Mouse (Mus musculus) cerebellum, postnatal 4 days (tissue): ENCODE results near the gene Sorcs1.

ENCODE experiments used
- DNase-seq, 2 experiments: peaks; one replicate each; pipeline ENCODE4 v3.0.0; 2022; ENCODE audit warnings: low spot score in 2 of 2, mixed read lengths in 1 of 2

The Sorcs1 gene

DNA sequence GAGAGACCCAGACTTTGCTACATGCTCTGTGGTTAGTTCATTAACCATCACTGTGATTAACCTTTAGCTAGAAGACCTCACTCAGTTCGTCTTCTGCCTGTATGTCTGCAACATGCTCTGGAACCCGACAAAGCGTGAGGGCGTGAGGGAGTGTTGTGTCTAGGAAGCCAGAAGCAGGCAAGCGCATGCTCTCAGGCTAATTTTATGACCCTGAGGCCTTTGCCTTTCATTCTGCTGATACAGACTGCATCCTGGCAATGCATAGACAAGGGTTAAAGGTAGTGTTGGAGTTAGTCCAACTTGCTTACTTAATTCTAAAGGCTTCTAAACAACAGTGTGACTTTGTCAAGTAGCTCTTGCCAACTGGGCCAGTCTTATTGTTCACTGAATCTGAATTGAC lies 458.0 kb downstream of the Sorcs1 start:
- DNase-seq: no peak

DNA sequence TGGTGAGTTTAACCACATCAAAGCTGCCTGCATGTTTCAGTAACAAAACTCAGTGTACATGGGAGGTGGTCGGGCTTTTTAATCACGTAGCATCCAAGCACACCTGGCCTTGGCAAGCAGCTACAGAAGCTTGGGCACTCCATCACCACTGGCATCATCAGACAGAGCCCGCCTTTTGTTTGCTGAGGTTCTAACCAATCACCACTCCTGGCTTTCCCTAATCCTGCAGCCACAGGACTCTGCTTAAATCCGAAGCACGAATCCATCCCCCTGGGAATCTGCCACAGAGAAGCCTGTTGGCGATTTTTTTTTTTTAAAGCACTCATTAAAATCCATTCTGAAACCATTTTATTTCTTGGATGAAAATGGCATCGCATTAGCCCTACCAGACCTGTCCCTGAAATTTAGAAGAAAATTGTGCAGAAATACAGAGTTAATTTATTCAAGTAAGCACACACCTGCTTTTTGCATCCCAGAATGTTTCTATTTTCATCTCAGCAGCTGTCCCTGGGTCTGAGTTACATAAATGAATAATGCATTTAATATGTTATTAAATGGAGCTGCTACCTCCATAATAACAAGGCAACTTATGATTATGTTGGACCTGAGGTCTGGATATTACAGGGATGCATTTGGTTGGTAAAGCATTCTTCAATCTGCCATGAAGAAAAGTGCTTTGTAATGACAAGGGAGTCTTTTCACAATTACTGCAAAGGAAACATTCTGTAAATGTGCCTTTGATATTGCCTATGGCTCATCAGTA lies 463.8 kb downstream of the Sorcs1 start:
- peak in 1 of 2 experiments; percentile 3 for DNase-seq

DNA sequence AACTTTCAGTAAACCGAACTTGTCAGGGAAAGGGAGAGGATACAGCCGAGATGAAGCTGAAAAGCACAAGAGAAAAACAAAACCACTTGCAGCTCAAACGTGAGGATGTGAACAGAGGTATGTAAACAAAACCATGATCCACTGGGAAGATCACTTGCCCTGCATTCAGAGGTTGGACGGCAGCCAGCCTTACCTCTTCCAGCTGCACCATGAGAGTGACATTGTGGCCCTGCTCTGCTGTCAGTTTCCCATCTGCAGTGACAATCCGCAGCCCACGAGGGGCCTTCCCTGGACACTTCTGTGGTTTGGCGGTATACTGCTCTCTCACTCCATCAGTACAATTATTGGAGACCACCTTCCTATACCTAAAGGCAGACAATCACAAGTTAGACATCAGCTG lies 468.0 kb downstream of the Sorcs1 start:
- no peak for DNase-seq

DNA sequence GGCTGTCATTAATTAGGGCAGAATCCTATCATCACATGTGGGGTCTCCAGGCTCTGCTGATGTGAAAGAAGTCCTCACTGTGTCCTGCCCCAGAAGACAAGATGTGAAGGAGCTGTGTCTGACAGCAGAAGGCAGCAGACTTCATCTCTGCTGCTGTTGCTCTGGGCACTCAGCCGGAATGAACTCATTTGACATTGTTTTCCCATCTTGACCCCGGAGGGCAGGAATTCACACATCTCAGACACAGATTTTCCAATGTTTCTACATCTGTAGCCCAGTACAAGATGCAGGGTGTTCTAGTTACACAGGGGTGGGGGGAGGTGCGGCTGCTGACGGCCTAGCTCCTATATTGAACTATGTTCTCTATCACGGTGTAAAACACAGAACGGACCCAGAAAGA lies 474.1 kb downstream of the Sorcs1 start:
- DNase-seq: no peak

DNA sequence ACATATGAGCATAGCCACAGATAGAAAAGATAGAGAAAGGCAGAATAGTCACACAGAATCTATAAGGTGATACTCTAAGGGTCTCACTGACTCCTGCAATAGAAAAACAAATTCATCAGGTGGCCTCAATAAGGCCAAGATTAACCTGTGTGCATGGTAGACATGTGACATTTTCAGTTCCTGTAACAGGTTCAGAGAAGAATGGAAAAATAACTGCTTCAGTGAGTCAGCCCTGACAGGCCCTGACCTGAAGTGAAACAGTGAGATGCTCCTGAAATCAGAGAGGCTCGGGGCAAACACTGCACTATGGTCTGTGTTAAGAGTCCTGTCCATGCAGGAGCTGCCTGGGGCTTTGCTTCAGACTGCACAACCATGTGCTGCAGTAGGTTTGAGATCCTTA lies 481.9 kb downstream of the Sorcs1 start:
- no peak for DNase-seq

DNA sequence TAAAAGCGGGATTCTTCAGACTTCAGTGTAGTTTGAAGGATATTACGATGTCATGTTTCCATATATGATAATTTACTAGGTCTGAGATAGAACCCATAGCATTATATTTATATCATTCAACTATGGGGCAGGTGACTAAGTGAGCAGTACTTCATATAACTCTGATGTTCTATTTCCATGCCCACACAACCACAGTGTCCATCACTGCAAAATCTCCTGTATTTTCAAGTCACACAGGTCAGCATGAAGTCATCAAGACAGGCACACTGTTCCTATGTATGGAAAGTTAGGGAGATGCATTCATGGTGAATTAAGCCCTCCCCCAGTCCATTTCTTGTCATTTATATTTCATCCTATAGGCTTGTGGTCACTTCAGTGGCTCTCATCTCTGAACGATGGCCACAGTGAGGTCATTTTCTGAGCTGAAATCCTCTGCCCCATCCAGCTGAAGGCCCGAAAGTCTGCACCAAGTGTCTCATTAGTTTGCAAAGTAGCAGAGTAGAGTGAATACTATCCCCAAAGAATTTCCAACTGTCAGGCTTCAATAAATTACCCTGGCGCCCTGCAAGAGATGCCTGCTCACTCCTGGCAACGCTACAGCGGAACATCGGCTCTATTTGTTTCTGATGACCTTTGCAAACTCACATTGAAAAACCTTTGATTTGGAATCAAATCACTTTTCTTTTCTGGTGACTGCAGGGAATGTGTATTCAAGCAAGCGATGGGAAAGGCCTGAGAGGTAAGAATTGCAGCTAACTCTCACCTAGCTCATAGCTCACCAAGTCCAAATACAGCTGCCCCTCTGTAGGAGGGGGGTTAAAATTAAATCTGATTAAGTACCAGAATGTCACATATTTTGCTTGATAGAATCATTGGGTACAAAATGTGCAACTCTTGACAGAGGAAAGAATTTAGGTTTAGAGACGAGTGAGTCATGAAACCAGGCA lies 492.4 kb downstream of the Sorcs1 start:
- DNase-seq: no peak

DNA sequence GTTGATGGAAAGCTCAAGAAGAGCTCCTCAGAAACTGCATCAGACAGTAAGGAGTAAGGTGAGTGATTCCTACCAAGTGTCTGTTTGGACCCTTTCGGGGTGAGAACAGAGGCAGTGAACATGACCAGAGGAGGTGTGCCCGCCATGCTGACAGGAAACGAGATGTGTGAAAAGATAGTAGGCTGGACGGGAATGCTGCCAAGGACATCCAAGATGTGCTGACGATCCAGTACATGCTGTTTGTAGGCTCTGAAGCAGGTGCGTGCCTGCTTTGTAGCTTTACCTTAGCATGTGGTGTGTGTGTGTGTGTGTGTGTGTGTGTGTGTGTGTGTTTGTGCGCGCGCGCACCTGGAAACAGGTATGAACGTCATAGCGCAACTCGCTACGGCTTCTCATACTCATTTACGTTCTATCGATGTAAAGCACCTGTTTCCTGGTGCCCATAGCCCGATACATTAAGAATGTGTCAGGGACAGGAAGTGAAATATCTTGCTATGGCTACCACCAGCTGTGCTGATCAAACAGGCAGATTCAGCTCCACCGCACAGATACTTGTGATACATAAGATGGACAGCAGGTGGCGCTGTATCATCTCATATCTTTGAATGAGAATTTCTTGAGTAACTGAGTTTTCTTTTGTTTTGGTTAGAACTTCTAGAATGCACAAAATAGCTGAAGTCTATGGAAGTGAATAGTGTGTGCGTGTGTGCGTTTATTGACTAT lies 493.4 kb downstream of the Sorcs1 start:
- DNase-seq: peak; percentile 44 to 66

DNA sequence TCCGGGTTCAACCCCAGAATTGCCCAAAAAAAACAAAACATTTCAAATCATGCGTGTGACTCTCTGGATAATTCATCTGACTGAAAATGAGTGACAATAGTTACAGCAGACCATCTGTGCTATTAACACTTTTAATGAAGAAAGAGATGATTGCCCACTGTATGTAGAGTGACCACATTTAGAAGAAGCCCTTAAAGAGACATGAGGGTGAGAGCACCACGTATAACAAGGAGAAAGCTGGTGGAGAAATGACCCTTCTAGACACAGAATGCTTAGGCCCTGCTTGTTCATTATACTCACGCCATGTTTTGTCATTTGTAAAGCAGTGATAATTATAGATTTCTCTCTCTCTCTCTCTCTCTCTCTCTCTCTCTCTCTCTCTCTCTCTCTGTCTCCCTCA lies 499.6 kb downstream of the Sorcs1 start:
- DNase-seq: no peak

DNA sequence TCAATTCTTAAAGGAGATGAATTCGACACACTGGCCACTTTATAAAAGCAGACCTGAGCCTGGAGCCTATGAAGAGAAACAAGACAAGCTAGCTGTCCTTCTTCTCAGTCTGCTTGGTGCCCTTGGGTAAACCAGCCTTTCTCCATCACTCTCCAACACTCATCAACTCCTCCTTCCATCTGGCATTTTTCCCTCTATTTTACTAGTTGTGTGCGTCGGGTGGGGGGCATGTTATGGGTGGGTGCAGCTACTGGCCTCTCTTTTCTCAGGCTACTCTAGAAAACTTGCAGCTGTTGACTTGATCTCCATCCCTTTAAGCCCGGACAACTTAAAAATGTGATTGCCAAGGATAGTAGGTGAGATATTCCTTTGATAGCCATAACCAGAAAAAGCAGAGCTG lies 500.3 kb downstream of the Sorcs1 start:
- DNase-seq: no peak

DNA sequence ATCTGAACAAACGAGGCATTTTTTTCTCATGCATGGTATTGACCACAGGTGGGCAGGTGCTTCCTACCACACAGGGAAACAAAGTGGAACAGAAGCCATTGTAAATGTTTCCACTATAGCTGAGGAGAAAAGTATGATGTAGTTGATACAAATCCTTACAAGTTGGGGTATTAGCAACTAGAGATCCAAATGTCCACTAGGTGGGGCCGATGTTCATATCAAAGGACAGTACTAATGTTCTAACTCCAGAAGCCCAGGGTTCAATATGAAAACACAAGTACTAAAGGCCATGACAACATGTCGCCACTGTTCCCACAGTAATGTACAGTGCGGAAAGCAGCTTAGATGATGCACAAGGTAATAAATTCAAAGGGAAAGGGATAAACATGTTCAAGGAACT lies 506.6 kb downstream of the Sorcs1 start:
- DNase-seq: peak in 1 of 2 experiments; percentile 7

DNA sequence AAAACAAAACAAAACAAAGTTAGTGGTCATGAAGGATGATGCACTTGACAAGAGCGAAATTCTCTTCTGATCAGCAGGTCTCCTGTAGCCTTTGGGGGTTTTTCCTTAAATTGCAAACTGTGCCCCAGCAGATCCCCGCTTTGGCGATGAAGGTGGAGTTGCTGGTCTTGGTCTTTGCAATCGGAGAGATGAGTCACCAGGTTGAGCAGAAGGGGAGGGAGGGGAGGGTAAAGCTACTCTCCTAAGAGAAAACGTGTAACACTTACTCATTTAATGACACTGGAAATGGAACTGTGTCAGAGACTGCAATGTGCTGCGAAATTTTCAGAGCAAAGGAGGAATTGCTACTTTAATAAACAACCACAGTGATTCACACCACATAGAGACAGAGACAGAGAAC lies 527.3 kb downstream of the Sorcs1 start:
- no peak for DNase-seq

DNA sequence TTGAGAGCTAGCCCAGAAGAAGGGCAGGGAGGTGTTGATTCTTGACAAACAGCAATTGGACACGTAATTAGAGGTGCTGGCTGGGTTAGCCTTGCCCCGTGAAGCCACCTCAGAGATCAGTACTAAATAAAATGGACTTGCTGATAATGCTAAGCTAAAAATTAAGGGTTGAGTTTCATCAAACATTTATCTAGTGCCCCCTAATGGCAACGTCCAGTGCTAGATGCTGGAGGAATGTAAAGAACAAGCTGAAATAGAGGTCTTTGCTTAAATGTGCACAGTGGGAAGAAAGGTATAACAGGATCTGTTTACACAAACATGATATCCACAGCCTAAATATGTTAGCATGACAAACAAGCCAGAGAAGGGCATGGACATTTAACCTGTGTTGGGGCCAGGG lies 532.5 kb downstream of the Sorcs1 start:
- no peak for DNase-seq

DNA sequence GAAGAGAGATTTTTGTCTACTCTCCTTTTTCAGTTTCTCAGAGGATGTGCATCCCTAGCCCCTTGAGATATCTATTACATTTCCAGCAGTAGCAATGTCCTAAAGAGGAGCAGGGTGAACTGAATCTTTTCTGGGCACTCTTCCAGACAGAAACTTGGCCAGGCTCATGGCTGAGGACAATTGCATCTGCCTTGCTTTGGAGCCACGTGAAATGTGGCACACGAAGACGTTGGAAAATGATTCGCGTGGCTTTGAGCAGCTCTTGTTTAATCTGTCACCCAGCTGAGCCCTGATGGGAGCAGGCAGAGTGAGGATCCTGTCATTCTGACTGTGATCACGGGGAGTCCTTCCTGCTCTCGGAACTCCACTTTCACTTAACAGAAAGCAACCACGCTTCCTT lies 536.6 kb downstream of the Sorcs1 start:
- DNase-seq: peak in 1 of 2 experiments; percentile 56

DNA sequence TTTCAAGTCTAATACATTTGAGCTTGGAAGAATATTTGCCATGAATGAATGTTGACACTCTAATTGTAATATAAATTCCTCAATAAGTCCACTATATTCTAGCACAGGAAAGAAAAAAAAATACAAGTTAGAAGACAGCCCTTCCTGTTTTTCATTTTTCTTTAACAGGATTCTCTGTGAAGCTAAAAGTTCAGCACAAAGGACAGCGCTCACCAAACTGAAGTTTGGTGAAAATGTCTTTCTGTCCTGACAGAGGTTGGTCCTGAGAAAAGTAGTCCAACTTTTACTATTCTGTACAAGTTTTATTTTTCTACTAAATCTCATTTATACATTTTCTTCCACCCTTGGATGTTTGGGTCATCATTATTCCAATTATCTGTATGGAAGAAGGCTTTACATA lies 543.8 kb downstream of the Sorcs1 start:
- DNase-seq: no peak

DNA sequence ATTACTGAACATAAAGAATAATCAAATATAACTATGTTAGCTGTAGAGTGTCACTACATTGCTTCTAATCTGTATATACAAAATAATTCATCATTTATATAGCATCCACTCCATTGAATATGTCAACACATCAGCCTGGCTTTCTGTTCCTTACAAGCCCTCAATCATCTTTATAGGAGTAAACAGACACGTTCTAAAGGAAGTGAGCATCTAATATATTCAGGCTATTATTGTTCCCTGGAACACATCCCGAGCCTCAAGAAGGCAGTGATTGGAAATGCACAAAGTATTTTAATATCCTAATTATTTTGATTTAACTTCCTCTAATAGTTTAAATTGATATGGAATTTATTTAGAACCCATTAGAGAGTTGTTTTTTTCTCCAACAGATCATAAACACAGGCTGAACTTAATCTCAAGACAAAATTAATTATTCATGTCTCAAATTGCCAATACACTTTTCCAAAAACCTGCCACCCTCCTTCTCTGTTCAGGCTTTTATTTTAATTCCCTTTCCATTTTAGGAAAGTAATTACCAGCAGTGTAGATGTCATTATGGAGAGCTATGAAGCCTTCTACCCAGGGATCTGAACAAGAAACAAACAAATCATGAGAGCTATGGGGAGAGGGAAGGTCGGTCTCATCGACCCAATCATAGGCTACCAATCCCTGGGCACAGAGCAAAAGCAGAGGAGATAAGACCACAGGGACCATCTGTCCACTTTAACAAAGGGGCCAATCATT lies 572.4 kb downstream of the Sorcs1 start:
- DNase-seq: no peak
